Mouse (Mus musculus) thymus, postnatal 25 days (tissue): Measurements from ENCODE around the gene Klhdc10.
"Not testable (repeated sequence)": the region's sequence is repeated elsewhere in the genome, so short reads cannot be mapped to it uniquely, and the experiment has no call there.

ENCODE experiments used
- DNase-seq: peaks from one replicate; pipeline ENCODE4 v3.0.0; 2022

Gene Klhdc10

DNA sequence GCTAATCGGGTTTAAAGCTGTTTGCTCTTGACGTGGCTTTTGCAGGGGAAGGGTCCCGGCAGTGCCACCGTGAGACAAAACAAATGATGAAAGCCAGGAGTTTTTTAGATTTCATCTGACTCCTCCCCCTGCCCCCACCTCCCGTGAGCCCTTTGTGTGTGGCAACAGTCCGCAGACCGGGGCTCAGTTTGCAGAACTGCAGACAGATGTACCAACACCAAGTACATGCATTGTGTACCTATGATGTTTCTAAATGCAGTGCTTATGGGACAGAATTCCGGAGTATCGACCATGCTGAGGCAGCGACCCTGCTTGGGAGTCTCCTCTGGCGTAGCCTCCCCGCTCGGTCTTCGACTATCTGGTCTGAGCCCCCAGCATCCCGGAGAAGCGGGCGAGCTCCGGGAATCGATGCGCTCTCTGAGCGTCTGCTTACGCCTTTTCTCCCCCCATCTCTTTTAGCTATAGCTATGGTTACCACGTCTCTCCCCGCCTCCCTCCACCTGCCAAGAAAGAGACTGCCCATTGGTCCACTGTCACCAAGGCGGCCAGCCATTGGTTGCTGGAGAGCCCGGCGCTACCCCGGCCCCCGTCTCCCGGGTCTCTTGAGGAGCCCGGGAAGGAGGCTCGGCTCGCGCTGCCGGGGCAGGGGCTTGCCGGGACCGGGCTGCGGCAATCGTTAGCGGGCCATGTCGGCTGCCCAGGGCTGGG lies at the start of gene Klhdc10:
TSS of gene Klhdc10 (plus strand) at position 561 of the 708 bp plus-strand sequence.
- peak; percentile 100 for DNase-seq

DNA sequence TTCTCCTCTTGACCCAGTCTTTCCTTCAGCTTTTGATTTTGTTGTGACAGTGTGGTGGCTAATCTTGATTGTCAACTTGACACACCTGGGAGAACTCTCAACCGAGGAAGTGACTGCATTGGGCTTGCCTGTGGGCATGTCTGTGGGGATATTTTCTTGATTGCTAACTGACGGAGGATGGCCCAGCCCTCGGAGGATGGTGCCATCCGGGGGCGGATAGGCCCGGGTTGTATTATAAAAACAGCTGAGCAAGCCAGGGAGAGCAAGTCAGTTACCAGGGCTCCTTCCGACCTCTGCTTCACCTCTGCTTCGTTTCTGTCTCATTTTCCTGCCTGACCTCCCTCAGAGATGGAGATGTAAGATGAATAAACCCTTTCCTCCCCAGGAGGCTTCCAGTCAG lies 48.9 kb upstream of the Klhdc10 start:
- no peak for DNase-seq

- DNase-seq = no peak
Measured at GRCm38 (mm10) chr6:30353661-30354060, 48.0 kb upstream of the Klhdc10 start.

- no peak for DNase-seq
Measured at GRCm38 (mm10) chr6:30354760-30355159, 46.9 kb upstream of the Klhdc10 start.

GRCm38 (mm10) chr6:30355701-30356100 lies 46.0 kb upstream of the Klhdc10 start:
- DNase-seq = no peak

- no peak for DNase-seq
Measured at GRCm38 (mm10) chr6:30356161-30356560, 45.5 kb upstream of the Klhdc10 start.

DNA sequence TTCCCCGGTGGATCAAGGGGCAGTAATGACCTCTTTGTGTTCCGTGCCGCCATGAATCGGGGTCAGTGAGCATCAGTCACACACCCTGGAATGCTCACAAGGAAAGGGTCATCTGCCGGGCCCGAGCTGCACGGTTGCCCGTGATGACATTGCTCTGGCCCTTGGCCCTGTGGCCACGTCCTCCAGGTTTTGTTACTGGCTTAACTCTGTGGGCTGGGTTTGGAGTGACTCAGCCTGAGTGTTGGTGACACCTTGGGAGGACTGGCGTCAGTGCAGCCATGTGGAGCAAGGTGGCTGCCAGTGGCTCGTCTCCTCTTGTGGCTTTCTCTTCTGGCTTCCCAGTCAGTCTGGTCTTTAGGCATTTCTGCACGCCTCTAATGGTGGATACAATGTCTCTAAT lies 45.0 kb upstream of the Klhdc10 start:
- DNase-seq = no peak

DNA sequence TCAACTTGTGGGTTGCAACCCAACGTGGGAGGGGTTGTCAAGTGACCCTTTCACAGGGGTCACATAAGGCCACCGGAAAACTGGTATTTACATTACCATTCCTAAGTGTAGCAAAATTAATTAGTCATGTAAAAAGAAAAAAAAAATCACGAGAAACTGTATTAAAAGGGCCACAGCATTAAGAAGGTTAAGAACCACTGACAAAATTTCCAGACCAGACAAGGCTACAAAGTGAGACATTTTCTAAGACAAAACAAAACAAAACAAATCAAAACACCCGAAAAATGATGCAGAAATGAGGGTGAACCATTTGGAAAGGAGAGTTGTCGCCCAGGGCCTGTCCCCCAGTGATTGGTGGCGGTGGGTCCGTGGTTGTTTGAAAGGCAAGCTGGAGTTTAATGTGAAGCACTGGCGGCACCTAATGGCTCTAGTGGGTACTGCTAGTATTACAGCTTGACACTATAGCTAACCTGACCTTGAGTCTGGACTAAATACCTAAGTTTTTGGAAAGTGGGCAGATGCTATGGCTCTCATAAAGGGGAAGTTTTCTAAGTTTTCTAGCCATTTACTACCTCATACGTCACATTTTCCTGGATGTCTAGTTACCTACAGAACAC lies 44.0 kb upstream of the Klhdc10 start:
- DNase-seq = peak; percentile 85

GRCm38 (mm10) chr6:30359762-30360509 lies 41.7 kb upstream of the Klhdc10 start:
- DNase-seq = no peak

GRCm38 (mm10) chr6:30363808-30364207 lies 37.9 kb upstream of the Klhdc10 start:
- no peak for DNase-seq

GRCm38 (mm10) chr6:30369291-30369690 lies 32.4 kb upstream of the Klhdc10 start:
- no peak for DNase-seq

DNA sequence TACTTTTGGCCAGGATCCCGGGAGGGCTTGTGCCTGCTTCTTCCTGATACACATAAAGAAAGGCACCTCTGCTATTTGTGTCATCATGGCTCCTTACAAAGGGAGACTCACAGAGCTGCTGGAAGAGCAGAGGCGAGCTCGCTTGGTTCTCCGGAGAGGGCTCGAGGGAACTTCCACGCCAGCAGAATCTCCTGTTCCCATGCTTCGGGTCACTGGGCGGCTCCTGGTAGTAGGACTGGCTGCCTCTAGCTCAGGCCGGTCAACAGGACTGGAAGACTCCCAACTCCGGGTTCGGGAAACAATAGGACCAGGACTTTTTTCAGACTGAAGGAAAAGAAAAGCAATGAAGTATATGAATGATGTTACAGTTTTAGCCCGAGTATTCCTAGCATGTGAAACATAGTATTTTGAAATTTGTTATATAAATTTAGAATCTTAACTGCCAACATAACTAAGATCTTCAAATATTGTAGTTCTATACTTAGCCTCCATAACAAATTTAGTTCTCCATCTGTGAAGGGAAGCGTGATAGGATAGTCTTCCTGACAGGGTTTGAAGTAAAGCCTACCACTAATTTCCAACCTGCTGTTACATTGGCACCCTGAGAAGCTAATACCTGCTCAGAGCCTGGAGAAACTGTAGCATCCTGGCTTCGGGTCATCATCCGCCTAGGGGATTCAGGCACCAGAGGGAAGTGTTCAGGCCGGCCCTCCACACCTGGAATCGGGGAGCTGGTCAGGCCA lies 28.9 kb upstream of the Klhdc10 start:
- no peak for DNase-seq

DNA sequence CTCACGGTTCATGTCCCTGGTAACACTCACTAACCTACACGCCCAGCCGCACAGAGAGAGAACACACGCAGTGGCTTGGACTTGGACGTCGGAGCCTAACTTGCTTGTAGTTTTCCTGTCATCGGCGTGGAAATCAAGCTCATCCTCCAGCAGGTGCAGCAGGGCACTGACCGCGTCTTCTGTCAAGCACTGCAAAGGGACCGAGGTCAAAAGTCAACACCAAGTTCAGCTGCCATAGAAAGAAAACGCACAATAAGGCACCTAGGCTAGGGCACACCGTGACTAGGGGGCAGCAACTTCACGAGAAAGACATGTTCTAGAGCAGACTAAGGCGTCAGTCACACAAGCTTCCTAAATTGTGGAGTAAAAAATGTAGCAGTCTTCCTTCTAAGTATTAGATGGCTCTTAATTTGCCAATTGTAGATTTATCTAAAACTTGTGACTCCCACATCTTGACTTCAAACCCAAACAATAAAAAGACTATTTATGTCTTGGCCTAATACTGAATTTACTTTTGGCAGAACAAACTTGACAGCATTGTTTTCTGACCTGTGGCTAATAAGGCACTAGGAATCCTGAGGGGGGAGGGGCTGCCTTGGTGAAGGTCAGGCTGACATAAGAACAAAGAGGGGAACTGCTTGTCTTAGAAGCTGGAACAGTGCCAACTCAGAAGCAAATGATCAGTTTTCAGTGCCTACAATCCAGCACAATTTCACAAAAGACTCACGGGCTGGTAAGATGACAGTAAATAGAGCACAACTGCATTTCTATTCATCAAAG lies 26.7 kb upstream of the Klhdc10 start:
- DNase-seq = no peak

GRCm38 (mm10) chr6:30375791-30376190 lies 25.9 kb upstream of the Klhdc10 start:
- no peak for DNase-seq

DNA sequence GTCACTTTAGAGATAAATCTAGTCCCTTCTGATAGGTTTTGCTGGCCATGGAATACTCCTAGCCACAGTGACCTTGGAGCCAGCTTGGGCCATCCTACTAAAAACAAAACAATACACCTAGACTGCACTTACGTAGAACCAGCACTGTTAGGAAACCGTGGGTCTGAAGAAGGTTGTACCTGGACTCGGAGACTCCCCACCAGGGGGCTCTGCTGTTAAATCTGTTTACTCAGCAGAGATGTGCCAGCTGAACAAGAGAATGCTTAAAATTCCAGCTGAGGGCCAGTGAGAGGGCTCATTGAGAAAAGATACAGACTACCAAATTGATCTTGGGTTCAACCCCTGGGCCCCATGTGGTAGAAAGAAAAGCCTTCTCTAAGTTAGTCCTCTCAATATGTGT lies 20.6 kb upstream of the Klhdc10 start:
- DNase-seq = peak; percentile 36

DNA sequence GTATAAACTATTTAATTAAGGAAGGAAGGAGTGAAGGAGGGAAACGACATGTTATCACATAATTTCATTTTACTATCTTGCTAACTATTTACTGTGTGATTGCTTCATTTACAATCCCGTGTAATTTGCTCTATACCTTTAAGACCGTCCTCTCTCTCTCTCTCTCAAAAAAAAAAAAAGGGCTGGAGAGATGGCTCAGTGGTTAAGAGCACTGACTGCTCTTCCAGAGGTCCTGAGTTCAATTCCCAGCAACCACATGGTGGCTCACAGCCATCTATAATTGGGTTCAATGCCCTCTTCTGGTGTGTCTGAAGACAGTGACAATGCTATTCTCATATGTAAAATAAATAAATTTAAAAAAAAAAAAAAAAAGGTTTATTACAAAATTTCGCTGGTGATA lies 11.4 kb upstream of the Klhdc10 start:
- DNase-seq = not testable (repeated sequence)

DNA sequence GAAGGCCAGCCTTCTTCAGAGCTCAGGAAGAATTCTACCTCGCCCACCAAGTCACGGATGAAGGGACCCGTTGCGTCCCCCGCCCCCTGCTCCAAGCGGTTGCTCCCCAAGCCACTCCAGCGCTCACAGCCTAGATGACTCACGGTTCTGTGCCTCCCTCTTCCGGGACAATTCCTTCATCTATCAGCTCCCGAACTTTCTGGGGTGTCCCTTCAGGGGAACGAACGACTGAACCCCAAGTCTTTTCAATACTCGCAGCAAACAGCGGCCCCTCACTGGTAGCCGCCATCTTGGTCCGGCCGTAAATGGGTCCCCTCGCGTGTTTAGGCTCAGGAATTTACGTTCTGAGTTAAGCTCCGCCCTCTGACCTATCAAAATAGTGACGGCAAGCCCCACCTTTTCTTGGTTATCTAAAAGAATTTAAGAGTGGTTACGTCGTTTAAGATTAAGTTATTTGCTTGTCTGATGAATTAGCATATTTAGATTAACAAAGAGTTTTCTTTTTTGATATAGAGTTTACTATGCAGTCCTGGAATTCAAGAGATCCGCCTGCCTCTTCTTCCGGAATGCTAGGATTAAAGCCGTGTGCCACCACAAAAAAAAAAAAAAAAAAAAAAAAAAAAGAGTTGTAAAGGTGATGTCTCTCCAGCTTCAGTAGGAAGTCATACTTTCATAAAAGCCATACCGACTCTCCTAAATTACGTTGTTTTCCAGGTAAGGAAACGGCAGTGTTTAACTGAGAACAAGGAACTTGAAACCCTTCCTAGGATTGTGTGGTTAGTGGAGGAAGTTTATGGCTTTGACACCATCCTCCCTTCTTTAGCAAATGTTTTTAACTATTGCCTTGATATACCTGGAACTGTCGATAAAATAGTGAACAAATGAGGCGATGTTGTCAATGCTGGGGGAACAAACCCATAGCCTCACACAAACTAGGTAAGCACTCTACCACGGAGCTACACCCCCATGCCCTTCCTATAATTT lies 10.7 kb upstream of the Klhdc10 start, which contains the start of gene Zc3hc1:
TSS of gene Zc3hc1 (minus strand) at position 315 of the 984 bp plus-strand sequence.
- DNase-seq = peak; percentile 78

DNA sequence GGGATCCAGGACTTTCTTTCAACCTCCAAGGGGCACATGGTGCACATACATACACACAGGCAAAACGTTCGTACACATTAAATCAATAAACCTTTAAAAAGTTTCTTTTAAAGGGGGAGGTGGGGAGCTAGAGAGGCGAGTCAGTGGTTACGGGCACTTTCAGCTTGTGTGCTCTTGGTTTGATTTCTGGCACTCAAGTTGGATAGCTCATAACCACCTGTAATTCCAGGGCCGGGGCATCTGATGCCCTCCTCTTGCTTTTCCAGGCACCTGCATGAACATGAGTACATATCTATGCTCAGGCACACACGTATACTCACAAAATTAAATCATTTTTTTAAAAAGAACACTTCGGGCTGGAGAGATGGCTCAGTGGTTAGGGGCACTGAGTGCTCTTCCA lies 9.7 kb upstream of the Klhdc10 start:
- no peak for DNase-seq

- DNase-seq = no peak
Measured at GRCm38 (mm10) chr6:30400146-30400545, 1.5 kb upstream of the Klhdc10 start.

DNA sequence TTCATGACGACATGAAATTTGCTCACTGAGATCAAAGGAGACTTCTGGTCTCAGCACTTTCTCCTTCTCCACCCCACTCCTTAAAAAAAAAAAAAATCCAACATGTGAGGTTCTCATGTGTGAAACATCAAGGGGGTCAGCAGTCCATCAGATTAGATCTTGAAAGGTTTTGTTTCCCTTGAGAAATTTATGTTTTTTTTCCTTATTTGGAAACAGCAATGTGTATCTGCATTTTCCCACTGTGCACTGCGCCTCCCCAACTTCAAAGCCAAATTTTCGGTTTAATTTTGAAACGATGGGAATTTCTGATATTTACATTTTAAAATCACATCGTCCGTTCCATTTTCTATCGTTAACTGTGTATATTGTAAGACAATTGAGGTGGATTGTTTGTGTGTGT lies 952 bp upstream of the Klhdc10 start:
- DNase-seq = peak; percentile 11

GRCm38 (mm10) chr6:30402091-30402491 lies 423 bp downstream of the Klhdc10 start:
- DNase-seq = no peak
